Mouse (Mus musculus) heart, embryonic 11.5 days (tissue): ENCODE measurements around the gene Slc24a4. TPM values are rescaled to one million over a fixed set of nuclear protein-coding genes. Genes with fewer than 3 reads are reported as not detected.

Source experiments
- ATAC-seq: fragments of 200-750 bp; cut with Nextera tagmentation; replicated peaks from 2 replicates; pipeline ENCODE4 v1.8.0; 2017; ENCODE audit warnings: moderate library complexity; ENCODE audit not compliant: insufficient number of reproducible peaks, low FRiP score, low TSS enrichment
- H3K27ac ChIP-seq: fragments of 300-500 bp; sonication (generic); 2 replicates; pipeline ENCODE4 v1.5.1; 2014; ENCODE audit warnings: mild to moderate bottlenecking, low read depth, low read length
- H3K27me3 ChIP-seq: fragments of 300-500 bp; sonication (generic); 2 replicates; pipeline ENCODE4 v1.6.1; 2014; ENCODE audit warnings: mild to moderate bottlenecking, low read length, mixed read lengths; ENCODE audit not compliant: control insufficient read depth, insufficient read depth
- H3K36me3 ChIP-seq: fragments of 300-500 bp; sonication (generic); 2 replicates; pipeline ENCODE4 v1.6.1; 2014; ENCODE audit warnings: mild to moderate bottlenecking, low read length, moderate library complexity, mixed read lengths; ENCODE audit not compliant: control insufficient read depth, insufficient read depth
- H3K4me1 ChIP-seq: fragments of 300-500 bp; sonication (generic); 2 replicates; pipeline ENCODE4 v1.6.1; 2014; ENCODE audit warnings: low read length; ENCODE audit not compliant: control insufficient read depth, insufficient read depth
- H3K4me2 ChIP-seq: fragments of 300-500 bp; sonication (generic); 2 replicates; pipeline ENCODE4 v1.6.1; 2014; ENCODE audit warnings: mild to moderate bottlenecking, moderate library complexity
- H3K4me3 ChIP-seq: fragments of 300-500 bp; sonication (generic); 2 replicates; pipeline ENCODE4 v1.5.1; 2014; ENCODE audit warnings: low read depth, low read length
- H3K9ac ChIP-seq: fragments of 300-500 bp; sonication (generic); 2 replicates; pipeline ENCODE4 v1.6.1; 2014; ENCODE audit warnings: mild to moderate bottlenecking, low read depth, low read length, moderate library complexity
- H3K9me3 ChIP-seq: fragments of 300-500 bp; sonication (generic); replicated peaks from 2 replicates; pipeline ENCODE4 v1.6.1; 2016; ENCODE audit warnings: low read length; ENCODE audit not compliant: control insufficient read depth
- WGBS: fragments of 180-500 bp; shearing (Covaris S2); extraction: QIAGEN DNeasy Blood & Tissue Kit; methylation state at CpG from one replicate; pipeline ENCODE4 v1.1.7; 2014; ENCODE audit not compliant: insufficient replicate concordance; 5-methylcytosine and 5-hydroxymethylcytosine counted together
- polyA plus RNA-seq: library from polyadenylated mRNA; unstranded; fragments of >200 nt; fragmentation: Nextera tagmentation; extraction: Ambion mirVana; gene quantifications from 2 replicates; pipeline ENCODE4 v1.2.1, GENCODE M21; 2014

The Slc24a4 gene
- polyA plus RNA-seq, 1 experiment from 2014 or later: 1.8 TPM

DNA sequence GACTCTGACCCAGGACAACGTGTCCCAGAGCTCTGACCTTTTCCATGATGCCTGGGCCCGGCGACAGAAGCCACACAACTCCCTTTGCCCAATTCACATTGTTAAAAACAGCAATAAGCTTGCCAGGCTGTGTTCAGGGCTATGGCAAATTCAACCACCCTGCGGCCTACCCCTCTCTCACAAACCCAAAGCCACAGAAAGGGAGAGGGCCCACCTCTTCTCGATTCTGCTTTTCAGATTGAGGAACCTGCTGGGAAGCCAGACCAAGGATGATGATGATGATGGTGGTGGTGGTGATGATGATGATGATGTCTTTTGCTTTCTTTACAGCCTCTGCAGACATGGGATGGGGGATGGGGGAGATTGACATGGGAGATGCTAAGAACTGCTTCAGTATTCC lies 117.7 kb downstream of the Slc24a4 start:
- Histone ChIP-seq H3K9ac (no peak overlapping the region), H3K4me1 (peaks cover 3% of the 10 kb centered on the region; the same call in 1 of the 2 replicates), H3K9me3 (no peaks in the 10 kb centered on the region), H3K36me3 (no peaks in the 10 kb centered on the region), H3K27ac (no peak overlapping the region), H3K4me2 (no peak overlapping the region), H3K4me3 (no peak overlapping the region), H3K27me3 (no peaks in the 10 kb centered on the region)
- 90% methylated on average over 5 of the region's 5 CpGs for WGBS
- ATAC-seq: no peak

DNA sequence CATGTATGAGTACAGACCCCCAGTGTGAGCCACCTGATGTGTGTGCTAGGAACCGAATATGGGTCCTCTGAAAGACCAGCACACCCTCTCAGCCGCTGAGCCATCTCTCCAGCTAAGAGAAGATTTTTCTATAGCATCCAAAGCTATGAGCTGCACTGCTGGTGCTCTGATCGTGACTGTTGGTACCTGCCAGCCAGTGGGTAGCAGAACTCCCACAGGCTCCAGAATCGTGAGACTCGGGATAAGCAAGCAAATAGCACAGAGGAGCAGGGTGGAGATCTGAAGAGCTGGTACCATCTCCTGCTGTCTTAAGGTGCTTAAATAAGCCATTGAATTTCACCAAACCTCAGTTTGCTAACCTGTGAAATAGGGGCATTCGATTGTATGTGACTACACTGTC lies 119.6 kb downstream of the Slc24a4 start:
- no peak overlapping the region for H3K4me2 ChIP-seq
- H3K4me1 ChIP-seq: no peaks in the 10 kb centered on the region
- no peaks in the 10 kb centered on the region for H3K9me3 ChIP-seq
- no peaks in the 10 kb centered on the region for H3K27me3 ChIP-seq
- H3K4me3 ChIP-seq: no peak overlapping the region
- 80% methylated on average over 6 of the region's 6 CpGs for WGBS
- no peak overlapping the region for H3K27ac ChIP-seq
- no peak for ATAC-seq
- no peak overlapping the region for H3K9ac ChIP-seq
- no peaks in the 10 kb centered on the region for H3K36me3 ChIP-seq

DNA sequence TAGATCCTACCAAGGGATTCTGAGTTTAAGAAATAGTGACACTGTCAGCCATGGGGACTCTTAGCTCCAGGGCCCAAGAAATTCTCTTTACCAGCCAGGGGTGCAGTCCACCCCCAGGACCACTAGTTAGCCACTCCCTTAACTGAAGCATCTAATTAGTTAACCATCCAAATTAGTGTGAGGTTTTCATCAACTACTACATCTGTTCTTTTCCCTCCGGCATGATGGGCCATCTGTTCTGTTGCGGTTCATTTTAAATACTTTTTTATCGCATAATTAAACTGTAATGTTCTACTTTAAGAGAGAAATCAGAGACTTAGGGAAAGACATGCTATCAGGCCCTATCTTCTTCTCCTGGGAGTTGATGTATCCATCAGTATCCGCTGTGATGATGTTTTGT lies 121.8 kb downstream of the Slc24a4 start:
- no peak overlapping the region for H3K9ac ChIP-seq
- 91% methylated on average over 4 of the region's 4 CpGs for WGBS
- no peak for ATAC-seq

DNA sequence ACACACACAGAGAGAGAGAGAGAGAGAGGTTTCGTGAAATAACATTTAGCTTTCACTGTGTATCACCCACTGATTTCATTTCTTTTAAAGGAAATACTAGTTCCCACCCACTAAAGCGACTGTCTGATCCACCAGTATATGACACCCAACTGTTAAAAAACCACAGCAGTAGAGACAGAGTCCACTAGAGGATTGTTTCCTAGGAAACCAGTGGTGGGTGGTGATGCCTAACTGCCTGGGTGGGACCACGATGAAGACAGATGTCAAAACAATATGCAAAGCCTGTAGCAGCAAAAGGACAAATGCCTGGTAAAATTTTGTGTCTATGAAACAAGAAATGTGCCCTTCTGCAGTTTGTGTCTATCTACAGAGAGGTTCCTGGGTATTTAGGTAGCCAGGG lies 122.5 kb downstream of the Slc24a4 start:
- Histone ChIP-seq H3K27me3 (no peaks in the 10 kb centered on the region), H3K9me3 (no peaks in the 10 kb centered on the region), H3K4me3 (no peak overlapping the region), H3K9ac (no peak overlapping the region), H3K4me2 (no peak overlapping the region), H3K4me1 (no peaks in the 10 kb centered on the region), H3K36me3 (no peaks in the 10 kb centered on the region), H3K27ac (no peak overlapping the region)
- no peak for ATAC-seq
- 79% methylated on average over 3 of the region's 3 CpGs for WGBS

More for the DNA sequence above, 121.8 kb downstream of the Slc24a4 start:
- H3K4me1 ChIP-seq: no peaks in the 10 kb centered on the region
- H3K4me2 ChIP-seq: no peak overlapping the region
- H3K4me3 ChIP-seq: no peak overlapping the region
- no peaks in the 10 kb centered on the region for H3K27me3 ChIP-seq
- no peaks in the 10 kb centered on the region for H3K9me3 ChIP-seq
- H3K27ac ChIP-seq: no peak overlapping the region
- H3K36me3 ChIP-seq: no peaks in the 10 kb centered on the region

DNA sequence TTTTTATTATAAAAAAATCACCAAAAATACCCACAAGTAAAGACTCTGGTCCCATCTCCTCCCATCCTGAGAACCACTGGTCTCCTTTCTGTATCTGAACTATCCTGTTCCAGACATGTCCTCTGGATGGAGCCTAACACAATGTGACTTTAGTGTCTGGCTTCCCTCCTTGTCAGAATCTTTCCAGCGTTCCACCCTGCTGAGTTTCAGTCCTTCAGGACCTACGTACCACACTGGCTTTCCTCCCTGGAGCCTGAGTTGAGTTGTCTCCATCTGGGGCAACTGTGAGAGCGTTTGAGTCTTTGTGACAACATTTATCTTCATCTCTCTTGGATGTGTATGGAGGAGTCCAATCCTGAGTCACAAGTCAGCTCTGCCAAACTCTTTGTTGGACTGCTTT lies 123.5 kb downstream of the Slc24a4 start:
- no peak overlapping the region for H3K27ac ChIP-seq
- no peak overlapping the region for H3K9ac ChIP-seq
- ATAC-seq: no peak
- 55% methylated on average over 3 of the region's 3 CpGs for WGBS
- no peaks in the 10 kb centered on the region for H3K9me3 ChIP-seq
- H3K4me3 ChIP-seq: no peak overlapping the region
- H3K4me2 ChIP-seq: no peak overlapping the region
- no peaks in the 10 kb centered on the region for H3K27me3 ChIP-seq
- H3K4me1 ChIP-seq: no peaks in the 10 kb centered on the region
- no peaks in the 10 kb centered on the region for H3K36me3 ChIP-seq

DNA sequence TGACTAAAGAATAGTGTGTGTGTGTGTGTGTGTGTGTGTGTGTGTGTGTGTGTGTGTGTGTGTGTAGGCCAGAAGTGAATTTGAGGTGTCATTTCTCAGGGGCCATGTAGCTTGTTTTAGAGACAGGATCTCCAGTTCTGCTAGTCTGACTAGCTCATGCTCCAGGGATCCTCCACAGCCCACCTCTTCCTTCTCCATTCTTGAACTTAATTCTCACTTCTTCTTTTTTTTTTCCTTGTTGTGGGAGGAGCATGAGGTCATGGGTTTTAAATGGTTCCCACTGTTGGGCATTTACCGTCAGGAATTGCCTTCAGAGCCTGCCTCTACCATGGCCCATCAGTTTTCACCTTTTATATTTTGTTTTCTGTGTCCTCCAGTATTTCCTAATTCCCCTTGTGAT lies 124.0 kb downstream of the Slc24a4 start:
- Histone ChIP-seq H3K4me3 (no peak overlapping the region), H3K27me3 (no peaks in the 10 kb centered on the region), H3K4me1 (no peaks in the 10 kb centered on the region), H3K9me3 (no peaks in the 10 kb centered on the region), H3K9ac (no peak overlapping the region), H3K4me2 (no peak overlapping the region), H3K27ac (no peak overlapping the region), H3K36me3 (no peaks in the 10 kb centered on the region)
- no peak for ATAC-seq
- 74% methylated on average over 1 of the region's 1 CpGs for WGBS

DNA sequence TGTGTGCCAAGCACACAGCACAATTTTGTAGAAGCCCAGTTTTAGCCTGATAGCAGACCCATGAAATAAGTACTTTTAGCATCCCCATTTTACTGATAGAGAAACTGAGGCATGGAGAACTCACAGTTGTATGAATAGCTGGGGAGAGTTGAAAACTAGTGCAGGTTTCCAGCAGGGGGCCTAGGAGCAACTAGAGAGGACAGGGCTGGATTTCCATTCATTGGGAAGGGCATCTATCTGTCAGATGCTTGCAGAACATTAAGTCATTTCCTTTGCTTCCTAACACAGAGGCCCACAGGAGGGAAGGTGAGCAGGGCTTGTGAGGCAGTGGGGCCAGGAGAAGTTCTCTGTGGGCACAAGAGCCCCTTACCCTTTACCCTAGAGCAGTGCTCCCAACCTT lies 126.5 kb downstream of the Slc24a4 start:
- Histone ChIP-seq H3K4me1 (no peaks in the 10 kb centered on the region), H3K9ac (no peak overlapping the region), H3K27ac (no peak overlapping the region), H3K4me2 (no peak overlapping the region), H3K9me3 (no peaks in the 10 kb centered on the region), H3K4me3 (no peak overlapping the region), H3K36me3 (no peaks in the 10 kb centered on the region), H3K27me3 (no peaks in the 10 kb centered on the region)
- ATAC-seq: no peak

DNA sequence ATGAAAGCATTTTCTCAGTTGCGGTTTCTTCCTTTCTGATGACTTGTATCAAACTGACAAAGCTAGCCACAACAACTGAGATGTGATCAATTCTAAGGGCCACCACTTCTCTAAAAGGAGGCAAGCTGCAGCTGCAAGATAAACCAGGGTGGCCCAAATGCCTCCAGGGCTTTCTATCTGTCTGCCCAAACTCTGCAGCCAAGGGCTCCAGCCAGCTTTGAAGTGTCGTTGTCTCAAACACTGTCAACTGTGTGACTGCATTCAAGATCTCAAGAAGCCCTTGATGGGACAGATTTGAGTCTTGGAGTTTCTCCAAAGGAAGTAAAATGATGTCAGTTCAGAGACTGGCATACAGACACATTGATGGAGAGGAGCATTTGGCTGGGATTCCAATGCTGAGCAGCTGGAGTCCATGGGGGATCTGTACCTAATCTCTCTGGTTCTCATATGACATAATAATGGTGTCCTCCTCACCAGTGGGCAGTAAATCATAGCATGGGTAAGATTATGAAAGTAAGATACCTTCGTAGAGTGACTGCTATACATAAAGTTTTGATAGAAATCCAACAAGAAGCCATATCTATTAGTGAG lies 130.1 kb downstream of the Slc24a4 start:
- no peak for ATAC-seq
- WGBS: 63% methylated on average over 3 of the region's 3 CpGs
- no peaks in the 10 kb centered on the region for H3K9me3 ChIP-seq

DNA sequence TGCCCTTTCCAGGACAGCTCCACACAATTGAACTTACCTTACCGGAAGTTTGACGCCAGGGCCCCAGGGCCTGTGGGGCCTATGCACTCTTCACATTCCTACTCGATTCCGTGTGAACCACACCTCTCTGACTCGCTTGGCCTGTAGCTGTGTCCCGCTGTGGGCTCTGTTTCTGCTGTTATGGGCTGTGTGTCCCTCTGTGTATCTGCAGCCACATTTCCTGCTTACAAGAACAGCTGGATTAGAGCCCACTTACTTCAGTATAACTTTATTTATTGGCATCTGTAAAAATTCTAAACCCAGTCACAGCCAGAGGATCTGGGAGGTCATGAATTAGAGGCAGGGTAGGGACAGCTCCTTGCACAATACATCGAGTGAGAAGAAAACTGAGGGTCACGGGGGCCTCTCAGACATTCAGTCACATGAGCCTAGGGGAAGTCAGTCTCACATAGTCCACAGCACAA lies 133.4 kb downstream of the Slc24a4 start:
- WGBS: 27% methylated on average over 8 of the region's 8 CpGs
- H3K27me3 ChIP-seq: no peaks in the 10 kb centered on the region
- ATAC-seq: no peak; the same call in 1 of the 2 replicates
- no peak overlapping the region for H3K4me2 ChIP-seq
- no peaks in the 10 kb centered on the region for H3K36me3 ChIP-seq
- no peak overlapping the region for H3K9ac ChIP-seq
- H3K4me1 ChIP-seq: peaks cover 11% of the 10 kb centered on the region
- H3K4me3 ChIP-seq: no peak overlapping the region
- H3K27ac ChIP-seq: no peak overlapping the region
- H3K9me3 ChIP-seq: no peaks in the 10 kb centered on the region

More for the DNA sequence above, 130.1 kb downstream of the Slc24a4 start:
- Histone ChIP-seq H3K36me3 (no peaks in the 10 kb centered on the region), H3K4me1 (peaks cover 11% of the 10 kb centered on the region), H3K9ac (no peak overlapping the region), H3K4me2 (no peak overlapping the region), H3K27me3 (no peaks in the 10 kb centered on the region), H3K4me3 (no peak overlapping the region), H3K27ac (no peak overlapping the region)
